Mouse (Mus musculus) midbrain, embryonic 13.5 days (tissue): ENCODE measurements around the gene Ogfod3. TPM values are rescaled to one million over a fixed set of nuclear protein-coding genes. Genes with fewer than 3 reads are reported as not detected.

Experiments
- ATAC-seq: fragments of 200-750 bp; cut with Nextera tagmentation; 2 replicates; pipeline ENCODE4 v1.8.0; 2017; ENCODE audit warnings: mild to moderate bottlenecking, moderate TSS enrichment, moderate library complexity
- H3K27ac ChIP-seq: fragments of 300-500 bp; sonication (generic); 2 replicates; pipeline ENCODE4 v1.5.1; 2015; ENCODE audit warnings: inconsistent platforms, mild to moderate bottlenecking, moderate library complexity
- H3K27me3 ChIP-seq: fragments of 300-500 bp; sonication (generic); 2 replicates; pipeline ENCODE4 v1.6.1; 2015; ENCODE audit warnings: mild to moderate bottlenecking, inconsistent platforms
- H3K36me3 ChIP-seq: fragments of 300-500 bp; sonication (generic); 2 replicates; pipeline ENCODE4 v1.6.1; 2015; ENCODE audit warnings: mild to moderate bottlenecking, inconsistent platforms
- H3K4me1 ChIP-seq: fragments of 300-500 bp; sonication (generic); replicated peaks from 2 replicates; pipeline ENCODE4 v1.6.1; 2015; ENCODE audit warnings: inconsistent platforms
- H3K4me2 ChIP-seq: fragments of 300-500 bp; sonication (generic); replicated peaks from 2 replicates; pipeline ENCODE4 v1.6.1; 2015; ENCODE audit warnings: moderate library complexity, mild to moderate bottlenecking, inconsistent platforms
- H3K4me3 ChIP-seq: fragments of 300-500 bp; sonication (generic); replicated peaks from 2 replicates; pipeline ENCODE4 v1.5.1; 2015; ENCODE audit warnings: mild to moderate bottlenecking, inconsistent platforms
- H3K9ac ChIP-seq: fragments of 300-500 bp; sonication (generic); replicated peaks from 2 replicates; pipeline ENCODE4 v1.6.1; 2015; ENCODE audit warnings: mild to moderate bottlenecking, inconsistent platforms
- H3K9me3 ChIP-seq: fragments of 300-500 bp; sonication (generic); 2 replicates; pipeline ENCODE4 v1.6.1; 2016; ENCODE audit warnings: mild to moderate bottlenecking, inconsistent platforms
- WGBS: fragments of 180-500 bp; shearing (Covaris S2); methylation state at CpG from one replicate; pipeline ENCODE4 v1.1.7; 2015; 5-methylcytosine and 5-hydroxymethylcytosine counted together
- polyA plus RNA-seq: library from polyadenylated mRNA; unstranded; fragments of >200 nt; fragmentation: Nextera tagmentation; extraction: Ambion mirVana; gene quantifications from 2 replicates; pipeline ENCODE4 v1.2.1, GENCODE M21; 2015

Gene Ogfod3
- polyA plus RNA-seq, 1 experiment from 2014 or later: 22.9 TPM

DNA sequence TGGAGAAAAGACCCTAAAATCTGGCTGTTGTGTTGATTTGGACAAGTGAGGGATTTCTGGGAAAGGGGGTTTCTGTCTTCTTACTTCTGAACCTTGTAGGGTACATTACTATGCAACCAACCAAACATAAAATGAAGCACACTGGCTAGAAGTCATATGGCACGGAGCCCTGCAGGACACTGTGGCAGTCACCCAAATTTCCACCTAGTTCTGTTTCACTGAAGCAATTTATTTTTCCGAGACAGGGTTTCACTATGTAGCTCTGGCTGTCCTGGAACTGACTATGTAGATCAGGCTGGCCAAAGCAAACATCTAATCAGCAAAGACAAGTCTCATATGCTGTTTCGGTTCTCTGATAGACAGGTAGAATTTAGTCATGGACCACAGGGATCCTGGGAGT, 14.8 kb downstream of the Ogfod3 start:
- no peaks in the 10 kb centered on the region for H3K9me3 ChIP-seq
- no peak for ATAC-seq
- H3K4me1 ChIP-seq: no peaks in the 10 kb centered on the region
- peaks cover 15% of the 10 kb centered on the region; the same call in 1 of the 2 replicates for H3K36me3 ChIP-seq
- no peak overlapping the region for H3K27ac ChIP-seq
- 92% methylated on average over 3 of the region's 3 CpGs for WGBS
- no peak overlapping the region for H3K4me3 ChIP-seq
- no peak overlapping the region for H3K9ac ChIP-seq
- H3K4me2 ChIP-seq: no peak overlapping the region
- H3K27me3 ChIP-seq: no peaks in the 10 kb centered on the region

DNA sequence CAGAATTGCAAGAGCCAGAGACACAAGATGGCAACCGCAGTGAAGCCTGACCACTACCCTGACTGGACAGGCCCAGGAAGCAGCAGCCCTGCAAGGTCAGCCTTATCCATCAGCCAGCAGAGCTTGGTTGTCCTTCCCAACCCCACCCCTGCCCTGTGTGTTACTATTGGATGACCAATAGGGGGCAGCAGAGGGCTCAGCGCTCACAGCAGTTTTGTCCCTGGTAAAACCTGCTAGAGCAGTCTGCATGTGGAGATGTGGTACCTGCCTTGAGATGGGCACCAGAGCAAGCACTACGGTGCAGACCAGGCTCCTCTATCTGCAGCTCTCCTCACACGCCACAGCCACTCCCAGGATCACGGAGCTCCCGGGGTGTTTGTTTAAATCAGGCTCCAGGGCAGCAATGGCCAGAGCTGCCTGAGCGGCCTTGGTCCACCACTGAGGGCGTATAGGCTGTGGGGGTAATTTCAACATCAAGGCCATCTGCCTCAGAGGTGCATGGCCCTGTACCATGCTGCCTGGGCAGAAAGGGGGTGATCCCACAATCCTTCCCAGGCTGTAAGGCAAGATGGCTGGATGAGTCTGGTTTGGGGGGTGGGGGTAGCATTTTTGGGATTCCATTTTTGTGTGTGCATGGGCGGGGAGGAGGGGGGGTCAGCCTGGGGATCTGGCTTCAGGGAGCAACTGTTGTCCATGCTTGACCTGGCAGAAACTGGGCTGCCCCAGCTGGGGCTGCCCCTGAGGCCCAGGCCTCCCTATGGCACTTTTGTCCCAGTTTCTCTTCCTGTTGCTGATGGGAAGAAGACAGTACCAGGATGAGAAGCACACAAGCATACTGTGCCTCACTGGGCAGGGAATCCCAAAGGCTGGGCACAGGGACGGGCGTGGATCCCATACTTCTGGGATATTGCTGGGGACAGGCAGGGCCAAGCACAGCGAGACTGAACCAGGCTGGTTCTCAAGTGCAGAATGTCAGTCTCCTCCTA, 27.9 kb downstream of the Ogfod3 start:
- H3K27ac ChIP-seq: no peak overlapping the region
- ATAC-seq: peak; percentile 43; the same call in 1 of the 2 replicates
- H3K9me3 ChIP-seq: no peaks in the 10 kb centered on the region
- H3K9ac ChIP-seq: peak overlapping the region; percentile 32; the same call in 1 of the 2 replicates
- peaks cover 13% of the 10 kb centered on the region; the same call in 1 of the 2 replicates for H3K36me3 ChIP-seq
- no peak overlapping the region for H3K4me2 ChIP-seq
- no peak overlapping the region for H3K4me3 ChIP-seq
- peaks cover 13% of the 10 kb centered on the region for H3K4me1 ChIP-seq
- H3K27me3 ChIP-seq: no peaks in the 10 kb centered on the region
- WGBS: 58% methylated on average over 12 of the region's 12 CpGs

DNA sequence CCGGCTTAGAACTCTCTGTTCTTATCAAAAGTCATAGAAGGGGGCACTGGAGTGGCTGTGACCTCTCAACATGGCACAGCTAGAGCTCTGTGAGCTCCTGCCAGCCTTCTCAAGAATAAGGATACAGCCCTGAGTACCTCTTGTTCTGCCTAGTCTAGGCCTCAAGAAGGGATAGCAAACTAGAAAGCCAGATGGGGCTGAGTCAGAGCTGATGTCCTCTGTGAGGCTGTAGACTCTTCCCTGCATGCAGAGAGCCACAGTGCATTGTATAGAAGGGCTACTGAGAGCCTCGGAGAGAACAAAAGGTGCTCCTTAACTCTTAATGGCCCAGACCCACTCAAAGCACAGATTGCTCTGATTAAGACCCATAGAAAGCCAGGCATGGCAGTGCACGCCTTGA, 30.3 kb downstream of the Ogfod3 start:
- H3K36me3 ChIP-seq: no peaks in the 10 kb centered on the region
- 41% methylated on average over 3 of the region's 3 CpGs for WGBS

DNA sequence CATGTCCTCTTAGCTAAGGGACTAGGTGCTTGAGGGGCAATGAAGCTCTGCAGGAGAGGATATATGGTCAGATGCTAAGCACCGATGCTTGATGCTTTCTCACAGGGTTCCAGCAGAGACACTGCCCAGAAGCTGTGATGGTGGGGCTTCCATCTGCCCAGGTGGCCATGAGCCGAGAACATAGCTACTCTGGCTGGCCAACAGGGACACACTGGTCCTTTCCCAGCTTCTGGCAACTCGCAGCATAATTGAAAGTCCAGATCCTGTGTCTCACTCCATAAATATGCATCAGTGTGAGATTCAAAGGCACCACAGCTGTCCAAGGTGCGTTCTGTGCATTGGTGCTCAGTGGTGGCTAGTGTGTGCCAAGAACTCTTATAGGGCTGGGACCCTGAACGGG, 31.3 kb downstream of the Ogfod3 start:
- Histone ChIP-seq H3K9me3 (no peaks in the 10 kb centered on the region), H3K27me3 (no peaks in the 10 kb centered on the region), H3K36me3 (no peaks in the 10 kb centered on the region), H3K27ac (no peak overlapping the region), H3K4me3 (no peak overlapping the region), H3K4me2 (no peak overlapping the region), H3K4me1 (peaks cover 13% of the 10 kb centered on the region), H3K9ac (no peak overlapping the region)
- 74% methylated on average over 5 of the region's 5 CpGs for WGBS
- no peak for ATAC-seq

More for the DNA sequence above, 30.3 kb downstream of the Ogfod3 start:
- 0 out of 2 replicates have a peak, but pooled peaks have one; percentile 18 for ATAC-seq
- Histone ChIP-seq H3K9me3 (no peaks in the 10 kb centered on the region), H3K27me3 (no peaks in the 10 kb centered on the region), H3K9ac (no peak overlapping the region), H3K4me3 (no peak overlapping the region), H3K4me2 (no peak overlapping the region), H3K27ac (no peak overlapping the region), H3K4me1 (peaks cover 13% of the 10 kb centered on the region)

GRCm38 (mm10) chr11:121163751-121164150, 40.8 kb downstream of the Ogfod3 start:
- H3K36me3 ChIP-seq: no peaks in the 10 kb centered on the region
- H3K27ac ChIP-seq: no peak overlapping the region
- no peaks in the 10 kb centered on the region for H3K27me3 ChIP-seq
- no peak overlapping the region for H3K4me2 ChIP-seq
- no peak for ATAC-seq
- no peak overlapping the region for H3K9ac ChIP-seq
- no peaks in the 10 kb centered on the region for H3K4me1 ChIP-seq
- 89% methylated on average over 4 of the region's 4 CpGs for WGBS
- no peaks in the 10 kb centered on the region for H3K9me3 ChIP-seq
- no peak overlapping the region for H3K4me3 ChIP-seq

GRCm38 (mm10) chr11:121160636-121161346, 43.7 kb downstream of the Ogfod3 start:
- WGBS: 93% methylated on average over 26 of the region's 26 CpGs
- Histone ChIP-seq H3K27me3 (peaks cover 25% of the 10 kb centered on the region), H3K27ac (no peak overlapping the region), H3K9ac (no peak overlapping the region), H3K4me3 (no peak overlapping the region), H3K36me3 (no peaks in the 10 kb centered on the region), H3K4me1 (peaks cover 10% of the 10 kb centered on the region), H3K9me3 (no peaks in the 10 kb centered on the region), H3K4me2 (no peak overlapping the region)
- no peak for ATAC-seq

DNA sequence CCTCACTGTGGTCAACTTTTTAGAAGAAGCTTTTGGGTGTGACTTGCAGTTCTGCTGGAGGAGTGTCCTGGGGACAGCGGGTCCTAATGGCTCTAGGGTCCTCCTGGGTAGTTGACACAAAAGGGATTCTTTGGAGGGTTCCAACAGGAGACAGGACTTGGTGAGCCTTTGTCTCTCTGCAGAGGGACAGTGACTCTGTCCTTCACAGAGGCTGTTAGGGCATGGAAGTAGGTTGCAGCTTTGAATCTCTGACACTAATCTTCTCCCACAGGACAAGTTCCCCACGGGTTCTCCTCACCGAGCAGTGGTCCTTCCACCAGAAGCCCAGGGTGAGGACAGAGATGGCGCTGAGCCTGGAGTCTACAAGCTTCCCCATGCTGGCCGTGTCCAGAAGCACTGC, 44.5 kb downstream of the Ogfod3 start, which contains the start of gene Uts2r:
Uts2r (plus strand) TSS at position 301 of the 400 bp plus-strand sequence.
- WGBS: 87% methylated on average over 5 of the region's 5 CpGs

DNA sequence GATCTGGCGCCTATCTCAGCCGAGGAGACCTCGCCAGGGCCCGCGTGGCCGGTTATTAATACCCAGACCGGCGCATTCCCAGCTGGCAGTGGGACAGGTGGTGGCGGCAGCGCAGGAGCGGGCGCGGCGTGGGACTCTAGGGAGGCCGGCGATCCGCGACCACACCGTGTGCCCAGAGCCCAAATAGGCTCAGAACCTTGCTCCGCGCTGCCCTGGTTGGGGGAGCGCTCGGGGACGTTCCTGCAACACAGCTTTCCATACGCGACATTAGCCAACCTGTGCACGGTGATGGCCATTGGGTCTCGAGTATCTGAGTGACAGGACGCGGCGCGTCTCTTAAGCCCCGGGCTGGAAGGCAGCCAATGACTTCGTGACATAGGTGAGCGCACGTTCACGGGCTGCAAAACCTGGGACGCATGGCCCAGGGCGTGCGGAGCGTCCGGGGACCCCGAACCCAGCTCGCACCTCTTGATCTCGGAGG, 48.1 kb downstream of the Ogfod3 start:
- Histone ChIP-seq H3K27ac (no peak overlapping the region), H3K4me2 (peak overlapping the region; percentile 76), H3K27me3 (peaks cover 35% of the 10 kb centered on the region), H3K9ac (peak overlapping the region; percentile 53), H3K36me3 (no peaks in the 10 kb centered on the region), H3K4me3 (peak overlapping the region; percentile 46), H3K4me1 (peaks cover 20% of the 10 kb centered on the region), H3K9me3 (no peaks in the 10 kb centered on the region)
- ATAC-seq: peak; percentile 34
- under 1% methylated on average over 45 of the region's 45 CpGs for WGBS

More for the DNA sequence above, 44.5 kb downstream of the Ogfod3 start, which contains the start of gene Uts2r:
- ATAC-seq: no peak
- Histone ChIP-seq H3K9ac (no peak within 1 kb of the TSS), H3K4me1 (peaks cover 10% of the 10 kb centered on the region), H3K4me2 (no peak within 1 kb of the TSS), H3K27me3 (peaks cover 33% of the 10 kb centered on the region), H3K27ac (no peak within 1 kb of the TSS), H3K9me3 (no peaks in the 10 kb centered on the region), H3K36me3 (no peaks in the 10 kb centered on the region), H3K4me3 (no peak within 1 kb of the TSS)

DNA sequence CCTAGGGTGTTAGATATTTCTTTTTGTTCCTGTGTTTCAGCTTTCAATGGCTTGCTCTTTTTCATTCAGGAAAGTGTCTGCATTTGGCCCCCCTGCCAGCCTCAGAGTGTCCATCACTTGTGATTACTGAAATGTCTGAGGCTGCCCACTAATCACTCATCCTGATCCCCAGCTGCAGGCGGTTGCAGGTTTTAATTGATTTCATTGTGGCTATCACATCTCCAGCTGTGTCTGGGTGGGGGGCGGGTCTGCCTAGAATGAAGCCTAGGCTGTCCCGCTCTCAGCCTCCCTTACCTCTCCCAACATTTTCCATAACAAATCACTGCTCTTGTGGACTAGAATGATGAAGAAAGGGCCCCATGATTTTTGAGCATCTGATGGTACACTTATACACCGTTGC, 50.3 kb downstream of the Ogfod3 start:
- Histone ChIP-seq H3K9ac (no peak overlapping the region), H3K36me3 (no peaks in the 10 kb centered on the region), H3K9me3 (no peaks in the 10 kb centered on the region), H3K27ac (no peak overlapping the region), H3K4me3 (no peak overlapping the region), H3K4me2 (no peak overlapping the region), H3K4me1 (peaks cover 20% of the 10 kb centered on the region), H3K27me3 (peaks cover 35% of the 10 kb centered on the region)
- WGBS: 12% methylated on average over 4 of the region's 4 CpGs
- no peak for ATAC-seq

GRCm38 (mm10) chr11:121148193-121148592, 56.3 kb downstream of the Ogfod3 start:
- Histone ChIP-seq H3K4me2 (no peak overlapping the region), H3K27ac (no peak overlapping the region), H3K9me3 (no peaks in the 10 kb centered on the region), H3K36me3 (no peaks in the 10 kb centered on the region), H3K4me3 (no peak overlapping the region), H3K9ac (no peak overlapping the region), H3K4me1 (no peaks in the 10 kb centered on the region), H3K27me3 (no peaks in the 10 kb centered on the region)
- WGBS: 80% methylated on average over 3 of the region's 3 CpGs
- no peak for ATAC-seq

- Histone ChIP-seq H3K4me1 (no peaks in the 10 kb centered on the region), H3K9me3 (no peaks in the 10 kb centered on the region), H3K27ac (no peak within 1 kb of the TSS), H3K36me3 (no peaks in the 10 kb centered on the region), H3K9ac (no peak within 1 kb of the TSS), H3K27me3 (no peaks in the 10 kb centered on the region), H3K4me3 (no peak within 1 kb of the TSS), H3K4me2 (no peak within 1 kb of the TSS)
- WGBS: 90% methylated on average over 22 of the region's 22 CpGs
- no peak for ATAC-seq
Observed at GRCm38 (mm10) chr11:121145865-121146264, 58.6 kb downstream of the Ogfod3 start, which contains the start of gene Tex19.1. Gene Tex19.1 (plus strand): TSS chr11:121146143.
